Mouse (Mus musculus) midbrain, embryonic 11.5 days (tissue): ENCODE measurements at regions not wholly inside any gene's neighbourhood (a gene's known extent, or its start where the extent isn't known, plus 50 kb on each side); places are given as distances from the start of the nearest gene placed in this dataset.
A peak's percentile ranks its signal among the peaks of the same experiment; 100 is the strongest.

Source experiments
- ATAC-seq: fragments of 200-750 bp; cut with Nextera tagmentation; 2 replicates; pipeline ENCODE4 v1.8.0; 2017; ENCODE audit warnings: moderate TSS enrichment, moderate library complexity; ENCODE audit not compliant: low FRiP score
- DNase-seq: peaks from one replicate; pipeline ENCODE4 v3.0.0; 2015; ENCODE audit warnings: low spot score; ENCODE audit errors: missing footprints
- H3K27ac ChIP-seq: fragments of 300-500 bp; sonication (generic); 2 replicates; pipeline ENCODE4 v1.5.1; 2014; ENCODE audit warnings: low read depth, low read length
- H3K27me3 ChIP-seq: fragments of 300-500 bp; sonication (generic); 2 replicates; pipeline ENCODE4 v1.6.1; 2014; ENCODE audit warnings: mild to moderate bottlenecking, low read length, moderate library complexity, mixed read lengths; ENCODE audit not compliant: control insufficient read depth, insufficient read depth
- H3K36me3 ChIP-seq: fragments of 300-500 bp; sonication (generic); 2 replicates; pipeline ENCODE4 v1.6.1; 2014; ENCODE audit warnings: mild to moderate bottlenecking, low read length, moderate library complexity, mixed read lengths; ENCODE audit not compliant: control insufficient read depth, insufficient read depth
- H3K4me1 ChIP-seq: fragments of 300-500 bp; sonication (generic); 2 replicates; pipeline ENCODE4 v1.6.1; 2014; ENCODE audit warnings: low read length; ENCODE audit not compliant: control insufficient read depth, insufficient read depth
- H3K4me2 ChIP-seq: fragments of 300-500 bp; sonication (generic); 2 replicates; pipeline ENCODE4 v1.6.1; 2014; ENCODE audit warnings: mild to moderate bottlenecking, moderate library complexity
- H3K4me3 ChIP-seq: fragments of 300-500 bp; sonication (generic); 2 replicates; pipeline ENCODE4 v1.5.1; 2014; ENCODE audit warnings: low read depth, low read length
- H3K9ac ChIP-seq: fragments of 300-500 bp; sonication (generic); 2 replicates; pipeline ENCODE4 v1.6.1; 2014; ENCODE audit warnings: low read length
- H3K9me3 ChIP-seq: fragments of 300-500 bp; sonication (generic); 2 replicates; pipeline ENCODE4 v1.6.1; 2016; ENCODE audit warnings: low read length; ENCODE audit not compliant: control insufficient read depth
- WGBS: fragments of 180-500 bp; shearing (Covaris S2); extraction: QIAGEN DNeasy Blood & Tissue Kit; methylation state at CpG from one replicate; pipeline ENCODE4 v1.1.7; 2014; 5-methylcytosine and 5-hydroxymethylcytosine counted together

DNA sequence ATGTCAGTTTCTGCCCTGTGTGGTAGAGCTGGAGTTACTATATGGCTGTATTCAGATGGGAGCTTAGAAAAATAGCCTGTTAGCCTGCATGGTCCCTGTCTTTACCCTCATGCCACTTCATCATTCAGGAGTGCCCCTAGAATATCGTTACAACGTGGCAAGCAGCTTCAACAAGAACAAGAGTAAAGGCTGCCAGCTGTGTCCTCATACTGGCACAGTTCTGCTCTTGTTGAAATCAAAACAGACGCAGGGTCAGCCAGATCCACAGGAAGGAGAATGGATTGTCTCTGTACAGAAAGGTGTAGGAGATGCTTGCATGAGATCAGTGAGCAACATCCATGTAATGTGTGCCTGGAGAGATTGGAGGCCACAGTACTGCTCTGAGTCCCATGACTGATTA lies 122.4 kb upstream of the Jade1 start:
- no peaks in the 10 kb centered on the region for H3K9me3 ChIP-seq
- no peak overlapping the region for H3K4me3 ChIP-seq
- ATAC-seq = no peak
- 81% methylated on average over 3 of the region's 3 CpGs for WGBS
- H3K27me3 ChIP-seq = no peaks in the 10 kb centered on the region
- H3K9ac ChIP-seq = no peak overlapping the region
- H3K4me2 ChIP-seq = no peak overlapping the region
- no peaks in the 10 kb centered on the region for H3K4me1 ChIP-seq
- DNase-seq = no peak
- no peaks in the 10 kb centered on the region for H3K36me3 ChIP-seq
- no peak overlapping the region for H3K27ac ChIP-seq

- H3K4me3 ChIP-seq = no peak overlapping the region
- no peak overlapping the region for H3K9ac ChIP-seq
- H3K27me3 ChIP-seq = no peaks in the 10 kb centered on the region
- no peaks in the 10 kb centered on the region for H3K9me3 ChIP-seq
- ATAC-seq (no peak), DNase-seq (no peak)
- no peak overlapping the region for H3K4me2 ChIP-seq
- H3K4me1 ChIP-seq = no peaks in the 10 kb centered on the region
- WGBS = 83% methylated on average over 5 of the region's 5 CpGs
- no peaks in the 10 kb centered on the region for H3K36me3 ChIP-seq
- H3K27ac ChIP-seq = no peak overlapping the region
Observed at GRCm38 (mm10) chr3:41432376-41432775, 123.2 kb upstream of the Jade1 start.

- Histone ChIP-seq H3K9ac (no peak overlapping the region), H3K4me3 (no peak overlapping the region), H3K4me2 (no peak overlapping the region), H3K9me3 (no peaks in the 10 kb centered on the region), H3K36me3 (no peaks in the 10 kb centered on the region), H3K27ac (no peak overlapping the region), H3K27me3 (no peaks in the 10 kb centered on the region), H3K4me1 (no peaks in the 10 kb centered on the region)
- ATAC-seq (no peak), DNase-seq (no peak)
- WGBS = 74% methylated on average over 3 of the region's 3 CpGs
Observed at GRCm38 (mm10) chr3:41430191-41430590, 125.3 kb upstream of the Jade1 start.

- H3K27me3 ChIP-seq = no peaks in the 10 kb centered on the region
- H3K9me3 ChIP-seq = no peaks in the 10 kb centered on the region
- peaks cover 2% of the 10 kb centered on the region; the same call in 1 of the 2 replicates for H3K4me1 ChIP-seq
- no peak overlapping the region for H3K9ac ChIP-seq
- no peak overlapping the region for H3K4me2 ChIP-seq
- H3K27ac ChIP-seq = no peak overlapping the region
- H3K4me3 ChIP-seq = no peak overlapping the region
- no peak for ATAC-seq
- peak; percentile 69 for DNase-seq
- 79% methylated on average over 3 of the region's 3 CpGs for WGBS
- H3K36me3 ChIP-seq = no peaks in the 10 kb centered on the region
Observed at GRCm38 (mm10) chr3:41426946-41427345, 128.6 kb upstream of the Jade1 start.

- H3K27me3 ChIP-seq = no peaks in the 10 kb centered on the region
- no peaks in the 10 kb centered on the region for H3K36me3 ChIP-seq
- H3K9ac ChIP-seq = no peak overlapping the region
- H3K4me2 ChIP-seq = no peak overlapping the region
- 94% methylated on average over 8 of the region's 8 CpGs for WGBS
- H3K4me1 ChIP-seq = peaks cover 2% of the 10 kb centered on the region; the same call in 1 of the 2 replicates
- ATAC-seq = no peak
- no peak overlapping the region for H3K27ac ChIP-seq
- peak; percentile 69 for DNase-seq
- no peaks in the 10 kb centered on the region for H3K9me3 ChIP-seq
- no peak overlapping the region for H3K4me3 ChIP-seq
Observed at GRCm38 (mm10) chr3:41425863-41426262, 129.7 kb upstream of the Jade1 start.

DNA sequence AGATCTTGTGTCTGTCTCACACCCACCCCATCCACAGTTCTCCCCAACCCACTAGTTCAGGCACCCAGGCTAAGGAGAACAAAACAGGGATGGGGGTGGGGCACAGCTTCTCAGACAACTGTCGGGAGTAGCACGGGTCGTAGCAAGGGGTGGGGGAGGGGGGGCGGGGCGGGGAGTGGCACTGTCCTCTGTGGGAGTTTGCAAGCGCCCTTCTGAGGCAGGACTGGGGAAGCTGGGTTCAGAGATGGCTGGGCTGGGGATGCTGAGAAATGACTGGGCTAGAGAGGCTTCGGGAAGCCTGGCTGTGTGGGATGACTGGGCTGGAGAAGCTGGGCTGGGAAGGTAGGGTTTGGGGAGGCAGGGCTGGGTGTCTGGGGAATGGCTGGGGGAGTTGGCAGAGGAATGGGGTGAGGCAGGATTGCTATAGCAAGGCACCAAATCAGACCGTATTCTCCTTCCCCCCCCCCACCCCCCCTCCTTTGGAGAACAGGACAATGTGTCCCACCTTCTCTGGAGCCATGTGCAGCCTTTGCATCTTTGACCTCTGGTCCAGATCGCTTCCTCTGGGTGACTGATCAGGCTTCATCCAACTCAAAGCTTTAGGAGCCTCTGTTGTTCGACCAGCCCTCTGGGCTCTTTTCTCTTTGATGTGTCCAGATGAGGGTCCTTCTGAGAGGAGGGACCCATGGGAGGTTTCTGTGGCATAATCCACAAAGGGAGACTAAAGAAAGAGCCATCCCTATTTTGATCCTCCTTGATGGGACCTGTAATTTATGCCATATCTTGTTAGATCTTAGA lies 131.2 kb upstream of the Jade1 start:
- Histone ChIP-seq H3K27ac (no peak overlapping the region), H3K4me3 (no peak overlapping the region), H3K36me3 (no peaks in the 10 kb centered on the region), H3K4me2 (no peak overlapping the region), H3K4me1 (peaks cover 2% of the 10 kb centered on the region; the same call in 1 of the 2 replicates), H3K9me3 (no peaks in the 10 kb centered on the region), H3K9ac (no peak overlapping the region), H3K27me3 (no peaks in the 10 kb centered on the region)
- ATAC-seq (peak; percentile 56; the same call in 1 of the 2 replicates), DNase-seq (peak; percentile 23)
- 17% methylated on average over 10 of the region's 10 CpGs for WGBS

- no peak for ATAC-seq
- H3K9me3 ChIP-seq = no peaks in the 10 kb centered on the region
- WGBS = 65% methylated on average over 5 of the region's 5 CpGs
- no peaks in the 10 kb centered on the region for H3K27me3 ChIP-seq
- no peaks in the 10 kb centered on the region for H3K36me3 ChIP-seq
- H3K4me3 ChIP-seq = no peak overlapping the region
- H3K4me1 ChIP-seq = peaks cover 2% of the 10 kb centered on the region; the same call in 1 of the 2 replicates
- H3K27ac ChIP-seq = no peak overlapping the region
- H3K9ac ChIP-seq = no peak overlapping the region
- no peak overlapping the region for H3K4me2 ChIP-seq
- peak; percentile 73 for DNase-seq
Observed at GRCm38 (mm10) chr3:41423630-41424029, 131.9 kb upstream of the Jade1 start.

GRCm38 (mm10) chr3:41422615-41423579 lies 132.6 kb upstream of the Jade1 start:
- H3K9me3 ChIP-seq = no peaks in the 10 kb centered on the region
- no peak overlapping the region for H3K27ac ChIP-seq
- no peak overlapping the region for H3K4me2 ChIP-seq
- ATAC-seq = no peak; the same call in 1 of the 2 replicates
- peak; percentile 86 for DNase-seq
- no peak overlapping the region for H3K4me3 ChIP-seq
- WGBS = 25% methylated on average over 14 of the region's 14 CpGs
- no peaks in the 10 kb centered on the region for H3K36me3 ChIP-seq
- no peak overlapping the region for H3K9ac ChIP-seq
- peaks cover 2% of the 10 kb centered on the region; the same call in 1 of the 2 replicates for H3K4me1 ChIP-seq
- no peaks in the 10 kb centered on the region for H3K27me3 ChIP-seq

GRCm38 (mm10) chr3:41413771-41414170 lies 141.8 kb upstream of the Jade1 start:
- no peaks in the 10 kb centered on the region for H3K9me3 ChIP-seq
- H3K36me3 ChIP-seq = no peaks in the 10 kb centered on the region
- ATAC-seq (no peak), DNase-seq (peak; percentile 69)
- H3K4me2 ChIP-seq = no peak overlapping the region
- no peak overlapping the region for H3K27ac ChIP-seq
- 90% methylated on average over 1 of the region's 1 CpGs for WGBS
- H3K27me3 ChIP-seq = no peaks in the 10 kb centered on the region
- H3K4me1 ChIP-seq = peaks cover 6% of the 10 kb centered on the region; the same call in 1 of the 2 replicates
- no peak overlapping the region for H3K4me3 ChIP-seq
- no peak overlapping the region for H3K9ac ChIP-seq
